Mouse (Mus musculus): ENCODE results near the gene Igsf11. TPM values are rescaled to one million over a fixed set of nuclear protein-coding genes. Genes with fewer than 3 reads are reported as not detected.

The Igsf11 gene
- total and polyA plus RNA-seq, 3 experiments, result not detected

DNA sequence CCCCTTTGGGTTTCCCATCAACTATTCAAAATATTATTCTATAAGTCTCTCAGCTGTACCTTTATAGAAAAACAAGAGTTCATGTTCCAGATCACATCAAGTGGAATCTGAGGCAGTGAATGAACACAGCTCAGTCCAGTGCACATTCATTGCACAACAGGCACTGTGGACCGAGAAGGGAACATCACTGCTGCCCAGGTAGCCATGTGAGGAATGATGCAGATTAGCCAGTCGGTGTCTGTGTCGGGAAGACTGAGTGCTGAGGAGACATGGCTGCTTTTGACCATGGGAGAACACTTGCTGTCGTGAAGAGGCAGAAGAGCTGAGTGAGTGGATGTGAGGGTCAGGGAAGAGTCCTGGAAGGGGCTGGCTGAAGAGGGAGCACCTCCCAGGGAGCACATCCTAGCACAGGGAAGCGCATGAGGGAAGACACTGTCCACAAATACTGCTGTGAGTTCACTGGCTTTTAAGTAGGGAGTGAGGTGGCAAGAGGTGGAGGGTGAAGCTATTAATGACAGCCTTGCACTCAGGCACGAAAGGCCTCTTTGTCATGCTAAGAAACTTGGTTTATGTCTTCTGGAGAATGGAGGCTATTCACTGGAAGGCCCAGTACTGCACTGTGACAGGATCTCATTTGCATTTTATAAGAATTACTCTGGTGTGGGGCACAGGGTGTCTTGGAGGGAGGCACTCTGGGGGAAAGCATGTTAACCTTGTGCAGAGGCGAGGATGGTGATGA is 54.8 kb downstream of the Igsf11 start:
- H3K9me3 ChIP-seq (replicated peaks; ENCODE audit: insufficient read depth, low read length), result no peaks in the 10 kb centered on the region
- H3K4me3 ChIP-seq (ENCODE audit: control insufficient read depth in 1 of 2, insufficient read depth in 1 of 2, low read depth in 2 of 2, low read length in 2 of 2), result no peak overlapping the region
- no peaks in the 10 kb centered on the region for H3K79me2 ChIP-seq (ENCODE audit: control insufficient read depth, insufficient read depth, low read length, poor library complexity)
- no peaks in the 10 kb centered on the region for H3K36me3 ChIP-seq (ENCODE audit: control insufficient read depth in 1 of 2, insufficient read depth in 2 of 2, low read length in 2 of 2)
- no peak for TF ChIP-seq NRF1 (IDR thresholded peaks at IDR 0.05; ENCODE audit: insufficient read depth, low read depth, low read length, poor library complexity, severe bottlenecking)
- no peak for TF ChIP-seq NELFE (IDR thresholded peaks at IDR 0.05; ENCODE audit: low read depth, low read length)
- TF ChIP-seq TAL1 (IDR thresholded peaks at IDR 0.05; ENCODE audit: low read length), result no peak
- TF ChIP-seq TBP (IDR thresholded peaks at IDR 0.05; ENCODE audit: low read depth, low read length), result no peak
- no peak for TF ChIP-seq POLR2AphosphoS2 (IDR thresholded peaks at IDR 0.05; ENCODE audit: low read length)
- DNase-seq (ENCODE audit: low read depth, low spot score), result no peak
- H3K9ac ChIP-seq (ENCODE audit: control insufficient read depth, low read depth, low read length, poor library complexity, severe bottlenecking), result no peak overlapping the region
- no peaks in the 10 kb centered on the region for H3K4me1 ChIP-seq (ENCODE audit: control insufficient read depth in 1 of 2, insufficient read depth in 2 of 2, low read length in 2 of 2)
- no peak overlapping the region for H3K27ac ChIP-seq (ENCODE audit: control insufficient read depth, low read depth, low read length)
- no peaks in the 10 kb centered on the region for H3K27me3 ChIP-seq (ENCODE audit: control insufficient read depth in 1 of 2, insufficient read depth in 2 of 2, low read length in 2 of 2)

DNA sequence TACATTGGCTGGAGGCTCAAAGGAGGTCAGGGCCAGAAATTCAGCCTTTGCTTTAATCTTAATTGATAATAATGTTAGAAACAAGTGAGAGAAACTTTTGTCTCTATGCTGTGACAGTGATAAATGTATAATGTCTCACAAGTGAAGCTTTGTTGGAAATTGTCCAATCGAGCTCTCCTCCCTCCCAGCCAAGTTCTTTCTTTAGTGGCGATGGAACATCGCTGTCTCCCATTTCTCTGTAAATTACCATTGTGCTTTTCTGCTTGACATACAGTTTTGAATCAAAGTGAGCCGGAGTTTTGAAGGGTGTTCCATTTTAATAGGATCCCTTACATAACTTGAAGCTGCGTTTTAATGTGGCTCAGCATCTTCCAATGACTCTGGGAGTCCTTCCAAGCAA is 56.0 kb downstream of the Igsf11 start:
- Histone ChIP-seq H3K9me3 (replicated peaks; ENCODE audit: insufficient read depth, low read length) (no peaks in the 10 kb centered on the region), H3K27ac (ENCODE audit: control insufficient read depth, low read depth, low read length) (no peak overlapping the region), H3K4me3 (ENCODE audit: control insufficient read depth in 1 of 2, insufficient read depth in 1 of 2, low read depth in 2 of 2, low read length in 2 of 2) (no peak overlapping the region), H3K79me2 (ENCODE audit: control insufficient read depth, insufficient read depth, low read length, poor library complexity) (no peaks in the 10 kb centered on the region), H3K9ac (ENCODE audit: control insufficient read depth, low read depth, low read length, poor library complexity, severe bottlenecking) (no peak overlapping the region), H3K4me1 (ENCODE audit: control insufficient read depth in 1 of 2, insufficient read depth in 2 of 2, low read length in 2 of 2) (no peaks in the 10 kb centered on the region), H3K27me3 (ENCODE audit: control insufficient read depth in 1 of 2, insufficient read depth in 2 of 2, low read length in 2 of 2) (no peaks in the 10 kb centered on the region), H3K36me3 (ENCODE audit: control insufficient read depth in 1 of 2, insufficient read depth in 2 of 2, low read length in 2 of 2) (no peaks in the 10 kb centered on the region)
- TF ChIP-seq ZC3H11A (IDR thresholded peaks at IDR 0.05; ENCODE audit: low read depth, low read length) (no peak), EP300 (IDR thresholded peaks at IDR 0.05; ENCODE audit: low read depth in 1 of 2, low read length in 2 of 2) (no peak), ELF1 (IDR thresholded peaks at IDR 0.05; ENCODE audit: low read depth, low read length) (no peak), KAT2A (conservative IDR thresholded peaks at IDR 0.05; ENCODE audit: low read depth, low read length) (no peak)
- no peak for DNase-seq (ENCODE audit: low read depth, low spot score)

DNA sequence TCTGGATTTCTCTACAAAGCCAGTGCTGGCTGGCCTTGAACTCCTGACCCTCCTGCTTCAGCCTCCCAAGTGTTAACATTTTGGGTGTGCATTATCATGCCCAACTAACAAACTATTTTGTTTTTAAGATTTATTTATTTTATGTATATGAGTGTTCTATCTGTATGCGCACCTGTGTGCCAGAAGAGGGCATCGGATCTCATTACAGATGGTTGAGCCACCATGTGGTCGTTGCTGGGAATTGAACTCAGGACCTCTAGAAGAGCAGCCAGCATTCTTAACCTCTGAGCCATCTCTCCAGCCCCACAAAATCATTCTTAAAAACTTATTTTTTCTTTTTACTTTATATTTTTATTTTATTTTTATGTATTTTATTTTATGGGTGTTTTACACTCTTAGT is 60.4 kb downstream of the Igsf11 start:
- H3K27ac ChIP-seq (ENCODE audit: control insufficient read depth, low read depth, low read length), result no peak overlapping the region
- no peaks in the 10 kb centered on the region for H3K36me3 ChIP-seq (ENCODE audit: control insufficient read depth in 1 of 2, insufficient read depth in 2 of 2, low read length in 2 of 2)
- no peak overlapping the region for H3K9ac ChIP-seq (ENCODE audit: control insufficient read depth, low read depth, low read length, poor library complexity, severe bottlenecking)
- no peaks in the 10 kb centered on the region for H3K4me1 ChIP-seq (ENCODE audit: control insufficient read depth in 1 of 2, insufficient read depth in 2 of 2, low read length in 2 of 2)
- peak; percentile 2 for DNase-seq (ENCODE audit: low read depth, low spot score)
- no peaks in the 10 kb centered on the region for H3K9me3 ChIP-seq (replicated peaks; ENCODE audit: insufficient read depth, low read length)
- H3K79me2 ChIP-seq (ENCODE audit: control insufficient read depth, insufficient read depth, low read length, poor library complexity), result no peaks in the 10 kb centered on the region
- TF ChIP-seq EP300 (IDR thresholded peaks at IDR 0.05; ENCODE audit: low read depth in 1 of 2, low read length in 2 of 2) (no peak), CTCF (IDR thresholded peaks at IDR 0.05 in 2 of 3, conservative IDR thresholded peaks at IDR 0.05 in 1 of 3; ENCODE audit: control insufficient read depth in 1 of 3, insufficient read depth in 1 of 3, low read depth in 2 of 3, low read length in 3 of 3, poor library complexity in 1 of 3, severe bottlenecking in 1 of 3) (peak in 2 of 3 experiments; percentile 10 to 46; a peak in 2 of 6 replicates), SMC3 (IDR thresholded peaks at IDR 0.05; ENCODE audit: low read depth, low read length) (0 out of 2 replicates have a peak, but pooled peaks have one; percentile 12)
- H3K27me3 ChIP-seq (ENCODE audit: control insufficient read depth in 1 of 2, insufficient read depth in 2 of 2, low read length in 2 of 2), result no peaks in the 10 kb centered on the region
- H3K4me3 ChIP-seq (ENCODE audit: control insufficient read depth in 1 of 2, insufficient read depth in 1 of 2, low read depth in 2 of 2, low read length in 2 of 2), result no peak overlapping the region
